Mouse (Mus musculus) MEL (cell line): ENCODE data around the gene Foxc2. TPM values are rescaled to one million over a fixed set of nuclear protein-coding genes. Genes with fewer than 3 reads are reported as not detected.

Experiments used
- DNase-seq: peaks from one replicate; pipeline ENCODE4 v3.0.0; 2011; ENCODE audit warnings: low read depth, low spot score
- H3K27ac ChIP-seq: 2 replicates; pipeline ENCODE4 v1.5.1; 2012; ENCODE audit warnings: low read depth, mild to moderate bottlenecking, control low read depth, low read length, moderate library complexity; ENCODE audit not compliant: control insufficient read depth
- H3K27me3 ChIP-seq, 2 experiments: fragments of 150-350 bp in 1 of 2; sonication (generic) in 1 of 2; 2 replicates each; pipeline ENCODE4 v1.6.1; 2012; ENCODE audit warnings: low read length in 2 of 2, mild to moderate bottlenecking in 2 of 2, improper control_type of control experiment in 1 of 2, moderate library complexity in 1 of 2; ENCODE audit not compliant: insufficient read depth in 2 of 2, control insufficient read depth in 1 of 2
- H3K36me3 ChIP-seq, 2 experiments: 2 replicates each; pipeline ENCODE4 v1.6.1; 2012 to 2014; ENCODE audit warnings: low read length in 2 of 2, improper control_type of control experiment in 1 of 2, inconsistent platforms in 1 of 2, mild to moderate bottlenecking in 1 of 2; ENCODE audit not compliant: insufficient read depth in 2 of 2, control insufficient read depth in 1 of 2
- H3K4me1 ChIP-seq, 2 experiments: fragments of 150-350 bp in 1 of 2; sonication (generic) in 1 of 2; 2 replicates each; pipeline ENCODE4 v1.6.1; 2012; ENCODE audit warnings: low read length in 2 of 2, improper control_type of control experiment in 1 of 2, mild to moderate bottlenecking in 1 of 2; ENCODE audit not compliant: insufficient read depth in 2 of 2, control insufficient read depth in 1 of 2
- H3K4me3 ChIP-seq, 2 experiments: fragments of 150-350 bp in 1 of 2; sonication (generic) in 1 of 2; 2 replicates each; pipeline ENCODE4 v1.5.1; 2012; ENCODE audit warnings: low read depth in 2 of 2, low read length in 2 of 2, mild to moderate bottlenecking in 2 of 2, moderate library complexity in 2 of 2, control low read depth in 1 of 2, improper control_type of control experiment in 1 of 2; ENCODE audit not compliant: control insufficient read depth in 1 of 2, insufficient read depth in 1 of 2
- H3K79me2 ChIP-seq: 2 replicates; pipeline ENCODE4 v1.6.1; 2012; ENCODE audit warnings: mild to moderate bottlenecking, low read length, moderate library complexity; ENCODE audit not compliant: control insufficient read depth, poor library complexity, insufficient read depth
- H3K9ac ChIP-seq: 2 replicates; pipeline ENCODE4 v1.6.1; 2012; ENCODE audit warnings: low read depth, mild to moderate bottlenecking, control low read depth, low read length, moderate library complexity; ENCODE audit not compliant: control insufficient read depth, poor library complexity, severe bottlenecking
- H3K9me3 ChIP-seq: fragments of 150-350 bp; sonication (generic); replicated peaks from 2 replicates; pipeline ENCODE4 v1.6.1; 2012; ENCODE audit warnings: mild to moderate bottlenecking, low read length, improper control_type of control experiment, moderate library complexity; ENCODE audit not compliant: insufficient read depth
- BHLHE40 ChIP-seq: IDR thresholded peaks from 2 replicates; pipeline ENCODE4 v1.6.1; 2012; ENCODE audit warnings: low read depth, mild to moderate bottlenecking, inconsistent platforms, low read length, improper control_type of control experiment, borderline replicate concordance
- ELF1 ChIP-seq: IDR thresholded peaks from 2 replicates; pipeline ENCODE4 v1.6.1; 2014; ENCODE audit warnings: low read depth, mild to moderate bottlenecking, inconsistent platforms, low read length, improper control_type of control experiment, moderate library complexity
- EP300 ChIP-seq, 2 experiments: IDR thresholded peaks; 2 replicates each; pipeline ENCODE4 v1.6.1; 2011; ENCODE audit warnings: improper control_type of control experiment in 2 of 2, low read length in 2 of 2, low read depth in 1 of 2, mild to moderate bottlenecking in 1 of 2
- GABPA ChIP-seq: IDR thresholded peaks from 2 replicates; pipeline ENCODE4 v1.6.1; 2012; ENCODE audit warnings: low read depth, mild to moderate bottlenecking, inconsistent platforms, low read length, improper control_type of control experiment, moderate library complexity
- KAT2A ChIP-seq: conservative IDR thresholded peaks from 2 replicates; pipeline ENCODE4 v1.6.1; 2012; ENCODE audit warnings: low read depth, low read length, improper control_type of control experiment, inconsistent platforms
- MAFK ChIP-seq: IDR thresholded peaks from 2 replicates; pipeline ENCODE4 v1.6.1; 2011; ENCODE audit warnings: low read depth, mild to moderate bottlenecking, low read length, improper control_type of control experiment, borderline replicate concordance
- MAX ChIP-seq: IDR thresholded peaks from 2 replicates; pipeline ENCODE4 v1.6.1; 2011; ENCODE audit warnings: low read length, improper control_type of control experiment
- MEF2A ChIP-seq: IDR thresholded peaks from 2 replicates; pipeline ENCODE4 v1.6.1; 2014; ENCODE audit warnings: low read depth, mild to moderate bottlenecking, inconsistent platforms, low read length, improper control_type of control experiment; ENCODE audit not compliant: poor library complexity, insufficient replicate concordance, severe bottlenecking; ENCODE audit errors: extremely low read depth
- MXI1 ChIP-seq: IDR thresholded peaks from 2 replicates; pipeline ENCODE4 v1.6.1; 2011; ENCODE audit warnings: mild to moderate bottlenecking, low read depth, low read length, improper control_type of control experiment
- NELFE ChIP-seq: IDR thresholded peaks from 2 replicates; pipeline ENCODE4 v1.6.1; 2011; ENCODE audit warnings: low read depth, low read length, improper control_type of control experiment
- POLR2A ChIP-seq, 2 experiments: IDR thresholded peaks; 2 replicates each; pipeline ENCODE4 v1.6.1; 2011 to 2012; ENCODE audit warnings: low read length in 2 of 2, mild to moderate bottlenecking in 2 of 2, control low read depth in 1 of 2, improper control_type of control experiment in 1 of 2, low read depth in 1 of 2, moderate library complexity in 1 of 2; ENCODE audit not compliant: control insufficient read depth in 1 of 2, insufficient read depth in 1 of 2, poor library complexity in 1 of 2
- POLR2AphosphoS2 ChIP-seq: IDR thresholded peaks from 2 replicates; pipeline ENCODE4 v1.6.1; 2011; ENCODE audit warnings: low read length, improper control_type of control experiment
- POLR2AphosphoS5 ChIP-seq: IDR thresholded peaks from 2 replicates; pipeline ENCODE4 v1.6.1; 2012; ENCODE audit warnings: low read depth, borderline replicate concordance, mild to moderate bottlenecking, inconsistent platforms, low read length, moderate library complexity, mixed read lengths
- RAD21 ChIP-seq: IDR thresholded peaks from 2 replicates; pipeline ENCODE4 v1.6.1; 2011; ENCODE audit warnings: mild to moderate bottlenecking, low read depth, low read length, improper control_type of control experiment
- RCOR1 ChIP-seq: IDR thresholded peaks from 2 replicates; pipeline ENCODE4 v1.6.1; 2012; ENCODE audit warnings: low read depth, mild to moderate bottlenecking, inconsistent platforms, low read length, improper control_type of control experiment
- SIN3A ChIP-seq: IDR thresholded peaks from 2 replicates; pipeline ENCODE4 v1.6.1; 2012; ENCODE audit warnings: low read length, improper control_type of control experiment, inconsistent platforms
- SMC3 ChIP-seq: IDR thresholded peaks from 2 replicates; pipeline ENCODE4 v1.6.1; 2011; ENCODE audit warnings: low read depth, low read length, improper control_type of control experiment
- TAL1 ChIP-seq: IDR thresholded peaks from 2 replicates; pipeline ENCODE4 v1.6.1; 2012; ENCODE audit warnings: mild to moderate bottlenecking, inconsistent platforms, low read length, moderate library complexity, mixed read lengths
- UBTF ChIP-seq: IDR thresholded peaks from 2 replicates; pipeline ENCODE4 v1.6.1; 2012; ENCODE audit warnings: low read depth, mild to moderate bottlenecking, inconsistent platforms, low read length, improper control_type of control experiment, moderate library complexity, borderline replicate concordance; ENCODE audit not compliant: insufficient read depth
- USF2 ChIP-seq, 2 experiments: IDR thresholded peaks; 2 replicates each; pipeline ENCODE4 v1.6.1; 2011 to 2012; ENCODE audit warnings: improper control_type of control experiment in 2 of 2, low read length in 2 of 2, borderline replicate concordance in 1 of 2, inconsistent platforms in 1 of 2, low read depth in 1 of 2, mild to moderate bottlenecking in 1 of 2; ENCODE audit not compliant: insufficient read depth in 1 of 2
- ZC3H11A ChIP-seq: IDR thresholded peaks from 2 replicates; pipeline ENCODE4 v1.6.1; 2012; ENCODE audit warnings: low read depth, mild to moderate bottlenecking, inconsistent platforms, low read length, improper control_type of control experiment
- ZNF384 ChIP-seq: IDR thresholded peaks from 2 replicates; pipeline ENCODE4 v1.6.1; 2012; ENCODE audit warnings: low read depth, mild to moderate bottlenecking, inconsistent platforms, low read length, improper control_type of control experiment
- polyA plus RNA-seq, 2 experiments: library from polyadenylated mRNA; stranded (reverse) in 1 of 2; unstranded in 1 of 2; fragments of >175 nt in 1 of 2; fragments of >200 nt in 1 of 2; gene quantifications; 2 replicates each; pipeline versions ENCODE4 v1.2.1 to v1.2.4; 2012; ENCODE audit warnings: low replicate concordance in 2 of 2, low read depth in 1 of 2; ENCODE audit not compliant: insufficient read length in 2 of 2, insufficient read depth in 1 of 2, missing spikeins in 1 of 2
- total RNA-seq: library from RNA; depleted of rRNA; stranded (reverse); fragments of 300-350 nt; gene quantifications from 2 replicates; pipeline ENCODE4 v1.2.3, GENCODE M21; 2012

The Foxc2 gene
- total and polyA plus RNA-seq, 3 experiments = 13.6 to 15.4 TPM; not detected in 1

- H3K79me2 ChIP-seq = no peaks in the 10 kb centered on the region
- no peak for DNase-seq
- no peaks in the 10 kb centered on the region for H3K4me1 ChIP-seq
- no peak overlapping the region for H3K27ac ChIP-seq
- no peak for TF ChIP-seq POLR2A (IDR thresholded peaks at IDR 0.05; ENCODE audit: control insufficient read depth in 1 of 2, insufficient read depth in 1 of 2, low read depth in 1 of 2, low read length in 2 of 2, poor library complexity in 1 of 2)
- no peak for TF ChIP-seq TAL1
- TF ChIP-seq ELF1 = no peak
- TF ChIP-seq RAD21 = no peak
- TF ChIP-seq EP300 (IDR thresholded peaks at IDR 0.05; ENCODE audit: low read depth in 1 of 2, low read length in 2 of 2) = no peak
- no peak for TF ChIP-seq RCOR1
- TF ChIP-seq BHLHE40 = no peak
- TF ChIP-seq GABPA = no peak
- no peak for TF ChIP-seq KAT2A
- no peak for TF ChIP-seq SMC3
- TF ChIP-seq SIN3A = no peak
- no peak for TF ChIP-seq NELFE
- no peak for TF ChIP-seq MXI1
- no peak for TF ChIP-seq ZNF384
- no peak for TF ChIP-seq POLR2AphosphoS5
- no peak for TF ChIP-seq MEF2A
- no peak for TF ChIP-seq MAFK
- TF ChIP-seq ZC3H11A = no peak
- TF ChIP-seq MAX = no peak
- no peak for TF ChIP-seq USF2 (IDR thresholded peaks at IDR 0.05; ENCODE audit: borderline replicate concordance in 1 of 2, insufficient read depth in 1 of 2, low read depth in 1 of 2, low read length in 2 of 2)
- TF ChIP-seq, all 39 proteins: peak for 0
- Histone ChIP-seq H3K4me3 (no peak overlapping the region), H3K9me3 (no peaks in the 10 kb centered on the region), H3K27me3 (no peaks in the 10 kb centered on the region), H3K9ac (no peak overlapping the region), H3K36me3 (no peaks in the 10 kb centered on the region)
Measured at GRCm38 (mm10) chr8:121078721-121079120, 37.2 kb upstream of the Foxc2 start.

DNA sequence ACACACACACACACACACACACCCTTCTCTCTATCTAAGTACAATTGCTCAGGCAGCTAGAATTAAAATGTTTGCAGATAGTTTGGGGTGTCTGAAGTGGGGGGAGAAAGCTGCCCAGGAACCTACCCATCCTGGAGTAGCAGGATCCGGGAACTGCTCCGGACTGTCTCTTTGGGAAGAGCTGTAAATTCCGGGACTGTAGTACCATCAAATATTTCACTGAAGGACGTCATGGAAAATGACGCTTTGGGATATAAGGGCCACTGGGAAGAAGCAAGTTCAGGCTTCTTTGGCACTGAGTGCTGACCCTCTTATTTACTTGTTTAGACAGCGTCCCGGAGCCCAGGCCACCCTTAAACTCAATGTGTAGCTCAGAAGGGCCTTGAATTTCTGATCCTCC, 36.8 kb upstream of the Foxc2 start:
- H3K27ac ChIP-seq = no peak overlapping the region
- H3K4me1 ChIP-seq = no peaks in the 10 kb centered on the region
- no peaks in the 10 kb centered on the region for H3K9me3 ChIP-seq
- TF ChIP-seq UBTF (no peak), POLR2AphosphoS2 (no peak)
- no peaks in the 10 kb centered on the region for H3K27me3 ChIP-seq
- DNase-seq = no peak
- H3K4me3 ChIP-seq = no peak overlapping the region
- no peak overlapping the region for H3K9ac ChIP-seq
- no peaks in the 10 kb centered on the region for H3K36me3 ChIP-seq
- no peaks in the 10 kb centered on the region for H3K79me2 ChIP-seq
